Mouse (Mus musculus): ENCODE measurements around the gene Cars. TPM values are rescaled to one million over a fixed set of nuclear protein-coding genes. Genes with fewer than 3 reads are reported as not detected.

The Cars gene
- polyA plus RNA-seq, 1 experiment from 2014 or later, result 69.7 TPM

GRCm38 (mm10) chr7:143565015-143565647 is 34.8 kb downstream of the Cars start:
- WGBS, result 94% methylated on average over 6 of the region's 6 CpGs
- ATAC-seq (ENCODE audit: low FRiP score) (no peak), DNase-seq (ENCODE audit: low spot score) (no peak)
- H3K27ac ChIP-seq (ENCODE audit: low read depth, low read length), result no peak overlapping the region
- no peak overlapping the region for H3K9ac ChIP-seq (ENCODE audit: low read depth, low read length)
- no peak overlapping the region for H3K4me3 ChIP-seq (ENCODE audit: low read depth, low read length)
- H3K36me3 ChIP-seq (ENCODE audit: control insufficient read depth, insufficient read depth, low read length), result peaks cover 24% of the 10 kb centered on the region
- H3K27me3 ChIP-seq (ENCODE audit: control insufficient read depth, insufficient read depth, low read length), result no peaks in the 10 kb centered on the region
- H3K4me1 ChIP-seq (replicated peaks; ENCODE audit: control insufficient read depth, insufficient read depth, low read length), result no peaks in the 10 kb centered on the region
- no peaks in the 10 kb centered on the region for H3K9me3 ChIP-seq (ENCODE audit: control insufficient read depth, low read length)
- H3K4me2 ChIP-seq (replicated peaks; ENCODE audit: low read depth, low read length), result no peak overlapping the region

- no peaks in the 10 kb centered on the region for H3K9me3 ChIP-seq (ENCODE audit: control insufficient read depth, low read length)
- H3K4me1 ChIP-seq (replicated peaks; ENCODE audit: control insufficient read depth, insufficient read depth, low read length), result no peaks in the 10 kb centered on the region
- H3K4me2 ChIP-seq (replicated peaks; ENCODE audit: low read depth, low read length), result no peak overlapping the region
- H3K27me3 ChIP-seq (ENCODE audit: control insufficient read depth, insufficient read depth, low read length), result no peaks in the 10 kb centered on the region
- 94% methylated on average over 5 of the region's 5 CpGs for WGBS
- DNase-seq (ENCODE audit: low spot score) (no peak), ATAC-seq (ENCODE audit: low FRiP score) (no peak)
- peaks cover 21% of the 10 kb centered on the region for H3K36me3 ChIP-seq (ENCODE audit: control insufficient read depth, insufficient read depth, low read length)
- no peak overlapping the region for H3K4me3 ChIP-seq (ENCODE audit: low read depth, low read length)
- no peak overlapping the region for H3K9ac ChIP-seq (ENCODE audit: low read depth, low read length)
- no peak overlapping the region for H3K27ac ChIP-seq (ENCODE audit: low read depth, low read length)
Measured at GRCm38 (mm10) chr7:143563787-143564186, 36.1 kb downstream of the Cars start.

GRCm38 (mm10) chr7:143557616-143558015 is 42.3 kb downstream of the Cars start:
- H3K27ac ChIP-seq (ENCODE audit: low read depth, low read length), result no peak overlapping the region
- WGBS, result 96% methylated on average over 7 of the region's 7 CpGs
- H3K36me3 ChIP-seq (ENCODE audit: control insufficient read depth, insufficient read depth, low read length), result 0 out of 2 replicates have a peak, but pooled peaks cover 7% of the 10 kb centered on the region
- DNase-seq (ENCODE audit: low spot score) (no peak), ATAC-seq (ENCODE audit: low FRiP score) (no peak)
- no peaks in the 10 kb centered on the region for H3K27me3 ChIP-seq (ENCODE audit: control insufficient read depth, insufficient read depth, low read length)
- no peak overlapping the region for H3K4me3 ChIP-seq (ENCODE audit: low read depth, low read length)
- no peak overlapping the region for H3K9ac ChIP-seq (ENCODE audit: low read depth, low read length)
- H3K4me2 ChIP-seq (replicated peaks; ENCODE audit: low read depth, low read length), result no peak overlapping the region
- no peaks in the 10 kb centered on the region for H3K9me3 ChIP-seq (ENCODE audit: control insufficient read depth, low read length)
- no peaks in the 10 kb centered on the region for H3K4me1 ChIP-seq (replicated peaks; ENCODE audit: control insufficient read depth, insufficient read depth, low read length)

DNA sequence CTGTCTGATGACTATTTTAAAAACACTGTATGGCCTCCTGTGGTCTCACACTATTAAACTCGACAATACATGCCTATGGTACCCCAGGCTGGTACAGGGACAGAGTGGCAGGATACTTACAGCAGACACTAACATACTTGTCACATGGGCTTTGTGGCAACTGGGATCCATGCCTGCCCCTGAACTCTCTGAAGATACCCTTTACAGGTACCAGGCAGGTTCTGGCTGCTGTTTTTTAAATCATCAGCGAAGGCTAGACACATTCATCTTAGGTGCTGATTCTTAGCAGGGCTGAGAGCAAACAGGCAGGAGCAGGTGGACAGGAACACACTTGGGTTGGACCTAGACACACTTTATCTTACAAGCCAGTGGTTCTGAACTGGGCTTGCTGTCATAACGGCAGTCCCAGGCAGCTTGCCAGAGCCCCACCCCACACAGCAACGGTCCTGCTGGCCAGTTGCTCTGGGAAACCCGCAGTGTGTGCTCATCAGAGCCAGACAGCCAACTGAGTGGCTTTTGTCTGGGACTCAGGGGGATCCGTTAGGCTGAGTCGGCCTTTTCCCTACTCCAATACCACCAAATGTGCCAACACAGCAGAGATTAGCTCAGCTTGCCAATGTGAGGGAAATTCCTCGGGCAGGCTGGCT is 42.8 kb downstream of the Cars start:
- no peak overlapping the region for H3K4me2 ChIP-seq (replicated peaks; ENCODE audit: low read depth, low read length)
- H3K9ac ChIP-seq (ENCODE audit: low read depth, low read length), result no peak overlapping the region
- 77% methylated on average over 8 of the region's 8 CpGs for WGBS
- H3K27ac ChIP-seq (ENCODE audit: low read depth, low read length), result no peak overlapping the region
- no peak overlapping the region for H3K4me3 ChIP-seq (ENCODE audit: low read depth, low read length)
- DNase-seq (ENCODE audit: low spot score), result no peak
- H3K4me1 ChIP-seq (replicated peaks; ENCODE audit: control insufficient read depth, insufficient read depth, low read length), result no peaks in the 10 kb centered on the region
- H3K27me3 ChIP-seq (ENCODE audit: control insufficient read depth, insufficient read depth, low read length), result no peaks in the 10 kb centered on the region
- ATAC-seq (ENCODE audit: low FRiP score), result no peak
- no peaks in the 10 kb centered on the region for H3K9me3 ChIP-seq (ENCODE audit: control insufficient read depth, low read length)
- 0 out of 2 replicates have a peak, but pooled peaks cover 7% of the 10 kb centered on the region for H3K36me3 ChIP-seq (ENCODE audit: control insufficient read depth, insufficient read depth, low read length)

- peak; percentile 32 for ATAC-seq (ENCODE audit: low FRiP score)
- 47% methylated on average over 2 of the region's 2 CpGs for WGBS
Measured at GRCm38 (mm10) chr7:143549588-143550220, 50.2 kb downstream of the Cars start.

DNA sequence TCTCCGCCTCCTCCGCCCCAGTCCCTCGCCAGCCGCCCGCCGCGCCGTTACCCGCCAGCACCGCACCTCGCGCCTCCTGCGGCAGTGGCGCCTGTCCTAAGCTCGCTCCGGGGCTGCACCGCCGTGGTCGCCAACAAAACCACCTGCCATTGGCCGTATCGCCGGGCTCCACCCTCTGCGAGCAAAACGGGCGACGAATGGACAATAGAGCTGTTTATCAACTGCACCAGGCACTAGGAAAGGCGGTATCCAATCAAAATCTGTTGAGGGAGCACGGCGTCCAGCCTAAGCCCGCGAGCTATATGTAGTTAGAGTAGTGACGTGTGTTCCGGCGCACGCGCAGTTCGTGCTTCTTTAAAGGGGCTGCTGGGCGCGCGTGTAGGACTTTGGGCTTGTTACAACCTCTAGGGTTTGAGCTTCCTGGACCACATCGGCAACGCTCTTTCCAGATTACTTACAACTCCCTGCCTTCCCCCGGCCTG is 50.9 kb downstream of the Cars start, which contains the start of gene Nap1l4:
Nap1l4 (minus strand) TSS at position 131 of the 482 bp plus-strand sequence.
- ATAC-seq (ENCODE audit: low FRiP score), result peak; percentile 98
- under 1% methylated on average over 43 of the region's 43 CpGs for WGBS
- H3K9me3 ChIP-seq (ENCODE audit: control insufficient read depth, low read length), result no peaks in the 10 kb centered on the region

More at GRCm38 (mm10) chr7:143549588-143550220, 50.2 kb downstream of the Cars start:
- Histone ChIP-seq H3K9ac (ENCODE audit: low read depth, low read length) (peak overlapping the region; percentile 51), H3K4me3 (ENCODE audit: low read depth, low read length) (peak overlapping the region; percentile 94), H3K9me3 (ENCODE audit: control insufficient read depth, low read length) (no peaks in the 10 kb centered on the region), H3K27me3 (ENCODE audit: control insufficient read depth, insufficient read depth, low read length) (no peaks in the 10 kb centered on the region), H3K27ac (ENCODE audit: low read depth, low read length) (peak overlapping the region; percentile 49; the same call in 1 of the 2 replicates), H3K36me3 (ENCODE audit: control insufficient read depth, insufficient read depth, low read length) (no peaks in the 10 kb centered on the region), H3K4me1 (replicated peaks; ENCODE audit: control insufficient read depth, insufficient read depth, low read length) (no peaks in the 10 kb centered on the region), H3K4me2 (replicated peaks; ENCODE audit: low read depth, low read length) (peak overlapping the region; percentile 56)
- DNase-seq (ENCODE audit: low spot score), result no peak

DNA sequence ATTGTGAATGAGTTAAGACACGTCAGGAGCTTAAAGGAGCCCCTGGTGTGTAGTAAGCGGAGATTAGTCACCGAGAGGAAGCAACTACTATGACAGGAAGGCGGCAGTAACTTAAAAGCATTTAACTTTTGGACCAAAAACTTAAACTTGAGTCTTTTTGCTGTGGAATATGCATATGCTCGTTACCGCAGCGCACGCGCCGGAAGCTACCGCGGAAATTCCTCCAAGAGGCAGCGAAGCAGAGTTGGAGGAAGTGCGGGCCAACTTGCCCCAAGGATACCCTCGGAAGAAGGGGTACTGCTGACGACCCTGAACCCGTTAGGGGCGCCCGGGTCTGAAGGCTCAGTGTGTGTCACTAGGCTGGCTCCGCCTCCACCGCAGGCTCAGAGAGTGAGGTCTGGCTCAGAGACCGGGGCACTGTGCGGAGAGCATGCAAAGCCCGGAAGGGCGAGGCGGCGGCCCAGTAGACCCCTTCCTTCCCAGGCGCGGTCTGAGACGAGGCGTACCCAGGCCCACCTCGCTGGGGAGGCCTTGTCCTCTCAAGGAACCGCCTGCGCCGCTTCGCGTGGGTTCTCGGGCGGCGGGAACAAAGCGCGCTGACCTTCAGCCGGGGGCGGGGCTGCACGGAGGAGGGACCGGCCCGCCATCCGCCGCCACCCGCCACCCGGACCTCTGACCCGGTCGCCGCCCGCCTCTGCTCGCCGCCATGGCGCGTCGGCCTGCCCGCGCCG is 51.5 kb downstream of the Cars start:
- WGBS, result under 1% methylated on average over 42 of the region's 63 CpGs
- Histone ChIP-seq H3K27ac (ENCODE audit: low read depth, low read length) (peak overlapping the region; percentile 84), H3K36me3 (ENCODE audit: control insufficient read depth, insufficient read depth, low read length) (no peaks in the 10 kb centered on the region), H3K4me3 (ENCODE audit: low read depth, low read length) (peak overlapping the region; percentile 94), H3K9me3 (ENCODE audit: control insufficient read depth, low read length) (no peaks in the 10 kb centered on the region), H3K27me3 (ENCODE audit: control insufficient read depth, insufficient read depth, low read length) (no peaks in the 10 kb centered on the region), H3K4me2 (replicated peaks; ENCODE audit: low read depth, low read length) (peak overlapping the region; percentile 51), H3K4me1 (replicated peaks; ENCODE audit: control insufficient read depth, insufficient read depth, low read length) (no peaks in the 10 kb centered on the region), H3K9ac (ENCODE audit: low read depth, low read length) (peak overlapping the region; percentile 92)
- DNase-seq (ENCODE audit: low spot score) (peak; percentile 80), ATAC-seq (ENCODE audit: low FRiP score) (peak; percentile 84)

More for the DNA sequence above, 50.9 kb downstream of the Cars start, which contains the start of gene Nap1l4:
- H3K36me3 ChIP-seq (ENCODE audit: control insufficient read depth, insufficient read depth, low read length), result no peaks in the 10 kb centered on the region
- peak; percentile 99 for DNase-seq (ENCODE audit: low spot score)
- no peaks in the 10 kb centered on the region for H3K27me3 ChIP-seq (ENCODE audit: control insufficient read depth, insufficient read depth, low read length)
- H3K4me2 ChIP-seq (replicated peaks; ENCODE audit: low read depth, low read length), result peak within 1 kb of the TSS; percentile 56
- peak within 1 kb of the TSS; percentile 94 for H3K4me3 ChIP-seq (ENCODE audit: low read depth, low read length)
- H3K27ac ChIP-seq (ENCODE audit: low read depth, low read length), result peak within 1 kb of the TSS; percentile 84
- H3K9ac ChIP-seq (ENCODE audit: low read depth, low read length), result peak within 1 kb of the TSS; percentile 92
- H3K4me1 ChIP-seq (replicated peaks; ENCODE audit: control insufficient read depth, insufficient read depth, low read length), result no peaks in the 10 kb centered on the region

DNA sequence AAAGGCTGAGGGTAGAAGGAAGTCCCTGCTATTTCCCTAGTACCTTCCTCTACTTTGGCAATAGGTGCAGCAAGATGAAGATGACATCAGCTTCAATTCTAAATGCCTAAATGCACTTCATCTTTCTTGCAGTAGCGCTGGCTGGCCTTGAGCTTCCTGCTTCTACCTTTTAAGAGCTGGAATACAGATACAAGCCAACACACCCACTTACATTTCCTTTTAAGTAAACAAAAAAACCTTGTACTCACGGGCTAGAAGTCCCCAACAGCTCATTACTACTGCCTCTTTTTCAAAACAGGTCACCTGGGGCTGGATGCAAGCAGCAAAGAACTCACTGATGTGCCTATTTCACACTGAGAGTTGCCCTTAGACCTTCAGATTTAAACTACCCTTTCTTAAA is 53.3 kb downstream of the Cars start:
- Histone ChIP-seq H3K4me1 (replicated peaks; ENCODE audit: control insufficient read depth, insufficient read depth, low read length) (no peaks in the 10 kb centered on the region), H3K9ac (ENCODE audit: low read depth, low read length) (no peak overlapping the region), H3K27ac (ENCODE audit: low read depth, low read length) (no peak overlapping the region), H3K36me3 (ENCODE audit: control insufficient read depth, insufficient read depth, low read length) (no peaks in the 10 kb centered on the region), H3K9me3 (ENCODE audit: control insufficient read depth, low read length) (no peaks in the 10 kb centered on the region), H3K4me2 (replicated peaks; ENCODE audit: low read depth, low read length) (no peak overlapping the region), H3K27me3 (ENCODE audit: control insufficient read depth, insufficient read depth, low read length) (no peaks in the 10 kb centered on the region), H3K4me3 (ENCODE audit: low read depth, low read length) (no peak overlapping the region)
- no peak for DNase-seq (ENCODE audit: low spot score)
- no peak for ATAC-seq (ENCODE audit: low FRiP score)
- WGBS, result 81% methylated on average over 2 of the region's 2 CpGs

Measured in hindbrain, embryonic 11.5 days (tissue).